Mouse (Mus musculus) limb, embryonic 15.5 days (tissue): Measurements from ENCODE around the gene Tgif2. TPM values are rescaled to one million over a fixed set of nuclear protein-coding genes. Genes with fewer than 3 reads are reported as not detected.
"Not testable (repeated sequence)": the region's sequence is repeated elsewhere in the genome, so short reads cannot be mapped to it uniquely, and the experiment has no call there.

Source experiments
- ATAC-seq: fragments of 200-750 bp; cut with Nextera tagmentation; 2 replicates; pipeline ENCODE4 v1.8.0; 2017; ENCODE audit warnings: low read depth, moderate TSS enrichment; ENCODE audit not compliant: insufficient number of reproducible peaks, low FRiP score, low TSS enrichment
- H3K27ac ChIP-seq: fragments of 300-500 bp; sonication (generic); 2 replicates; pipeline ENCODE4 v1.5.1; 2015; ENCODE audit warnings: moderate library complexity, mild to moderate bottlenecking, inconsistent platforms
- H3K27me3 ChIP-seq: fragments of 300-500 bp; sonication (generic); 2 replicates; pipeline ENCODE4 v1.6.1; 2015; ENCODE audit warnings: inconsistent platforms
- H3K36me3 ChIP-seq: fragments of 300-500 bp; sonication (generic); 2 replicates; pipeline ENCODE4 v1.6.1; 2015; ENCODE audit warnings: inconsistent platforms
- H3K4me1 ChIP-seq: fragments of 300-500 bp; sonication (generic); 2 replicates; pipeline ENCODE4 v1.6.1; 2015; ENCODE audit warnings: inconsistent platforms
- H3K4me2 ChIP-seq: fragments of 300-500 bp; sonication (generic); 2 replicates; pipeline ENCODE4 v1.6.1; 2015; ENCODE audit warnings: mild to moderate bottlenecking, inconsistent platforms
- H3K4me3 ChIP-seq: fragments of 300-500 bp; sonication (generic); 2 replicates; pipeline ENCODE4 v1.5.1; 2015; ENCODE audit warnings: mild to moderate bottlenecking, inconsistent platforms
- H3K9ac ChIP-seq: fragments of 300-500 bp; sonication (generic); 2 replicates; pipeline ENCODE4 v1.6.1; 2015; ENCODE audit warnings: inconsistent platforms
- H3K9me3 ChIP-seq: fragments of 300-500 bp; sonication (generic); 2 replicates; pipeline ENCODE4 v1.6.1; 2016; ENCODE audit warnings: inconsistent platforms
- WGBS: fragments of 180-500 bp; shearing (Covaris S2); methylation state at CpG from one replicate; pipeline ENCODE4 v1.1.7; 2015; 5-methylcytosine and 5-hydroxymethylcytosine counted together
- polyA plus RNA-seq: library from polyadenylated mRNA; unstranded; fragments of >200 nt; fragmentation: Nextera tagmentation; extraction: Ambion mirVana; gene quantifications from 2 replicates; pipeline ENCODE4 v1.2.1, GENCODE M21; 2015

Tgif2 gene
- polyA plus RNA-seq, 1 experiment from 2014 or later = 52.7 TPM

GRCm38 (mm10) chr2:156815412-156815811 is 24.4 kb upstream of the Tgif2 start:
- H3K36me3 ChIP-seq = no peaks in the 10 kb centered on the region
- H3K9me3 ChIP-seq = no peaks in the 10 kb centered on the region
- ATAC-seq = no peak
- H3K4me1 ChIP-seq = peaks cover 21% of the 10 kb centered on the region
- no peaks in the 10 kb centered on the region for H3K27me3 ChIP-seq
- no peak overlapping the region for H3K4me3 ChIP-seq
- WGBS = 62% methylated on average over 3 of the region's 3 CpGs
- 0 out of 2 replicates have a peak overlapping the region, but pooled peaks have one; percentile 48 for H3K27ac ChIP-seq
- no peak overlapping the region for H3K4me2 ChIP-seq
- no peak overlapping the region for H3K9ac ChIP-seq

GRCm38 (mm10) chr2:156816116-156816515 is 23.7 kb upstream of the Tgif2 start:
- no peak overlapping the region for H3K4me2 ChIP-seq
- H3K9ac ChIP-seq = no peak overlapping the region
- ATAC-seq = no peak
- no peaks in the 10 kb centered on the region for H3K9me3 ChIP-seq
- H3K4me1 ChIP-seq = peaks cover 21% of the 10 kb centered on the region
- no peak overlapping the region for H3K4me3 ChIP-seq
- no peaks in the 10 kb centered on the region for H3K27me3 ChIP-seq
- no peaks in the 10 kb centered on the region for H3K36me3 ChIP-seq
- WGBS = 44% methylated on average over 1 of the region's 1 CpGs
- H3K27ac ChIP-seq = no peak overlapping the region

- H3K9ac ChIP-seq, H3K27ac ChIP-seq, H3K9me3 ChIP-seq, ATAC-seq, H3K27me3 ChIP-seq, H3K4me3 ChIP-seq, H3K4me2 ChIP-seq, H3K4me1 ChIP-seq, H3K36me3 ChIP-seq: not testable (repeated sequence)
- WGBS = 85% methylated on average over 6 of the region's 6 CpGs
Observed at GRCm38 (mm10) chr2:156825128-156825527, 14.7 kb upstream of the Tgif2 start.

GRCm38 (mm10) chr2:156834336-156834735 is 5.5 kb upstream of the Tgif2 start:
- Histone ChIP-seq H3K36me3 (peaks cover 72% of the 10 kb centered on the region), H3K4me3 (no peak overlapping the region), H3K9ac (no peak overlapping the region), H3K4me2 (no peak overlapping the region), H3K27me3 (no peaks in the 10 kb centered on the region), H3K27ac (no peak overlapping the region), H3K4me1 (peaks cover 12% of the 10 kb centered on the region), H3K9me3 (peaks cover 11% of the 10 kb centered on the region; the same call in 1 of the 2 replicates)
- ATAC-seq = no peak
- WGBS = 99% methylated on average over 11 of the region's 11 CpGs

- no peaks in the 10 kb centered on the region for H3K27me3 ChIP-seq
- ATAC-seq = no peak
- peaks cover 43% of the 10 kb centered on the region for H3K4me1 ChIP-seq
- WGBS = 59% methylated on average over 6 of the region's 6 CpGs
- H3K4me3 ChIP-seq = peak overlapping the region; percentile 88
- H3K9ac ChIP-seq = 0 out of 2 replicates have a peak overlapping the region, but pooled peaks have one; percentile 85
- peaks cover 29% of the 10 kb centered on the region for H3K36me3 ChIP-seq
- H3K9me3 ChIP-seq = no peaks in the 10 kb centered on the region
- H3K27ac ChIP-seq = peak overlapping the region; percentile 96
- H3K4me2 ChIP-seq = peak overlapping the region; percentile 79
Observed at GRCm38 (mm10) chr2:156838839-156839238, 968 bp upstream of the Tgif2 start.

GRCm38 (mm10) chr2:156840301-156841027 is 657 bp downstream of the Tgif2 start:
- Histone ChIP-seq H3K4me2 (peak overlapping the region; percentile 79), H3K9me3 (no peaks in the 10 kb centered on the region), H3K4me3 (peak overlapping the region; percentile 88), H3K27me3 (no peaks in the 10 kb centered on the region), H3K9ac (peak overlapping the region; percentile 85), H3K4me1 (peaks cover 59% of the 10 kb centered on the region), H3K27ac (peak overlapping the region; percentile 96), H3K36me3 (peaks cover 14% of the 10 kb centered on the region)
- ATAC-seq = peak; percentile 7; the same call in 1 of the 2 replicates
- WGBS = 2% methylated on average over 68 of the region's 79 CpGs

- H3K4me3 ChIP-seq = peak overlapping the region; percentile 88
- under 1% methylated on average over 42 of the region's 42 CpGs for WGBS
- H3K4me1 ChIP-seq = peaks cover 63% of the 10 kb centered on the region
- no peaks in the 10 kb centered on the region for H3K9me3 ChIP-seq
- ATAC-seq = no peak; the same call in 1 of the 2 replicates
- H3K4me2 ChIP-seq = peak overlapping the region; percentile 79
- peak overlapping the region; percentile 96 for H3K27ac ChIP-seq
- H3K27me3 ChIP-seq = no peaks in the 10 kb centered on the region
- peak overlapping the region; percentile 85 for H3K9ac ChIP-seq
- peaks cover 15% of the 10 kb centered on the region for H3K36me3 ChIP-seq
Observed at GRCm38 (mm10) chr2:156841028-156841840, 1.4 kb downstream of the Tgif2 start.

GRCm38 (mm10) chr2:156841841-156842706 is 2.3 kb downstream of the Tgif2 start:
- Histone ChIP-seq H3K36me3 (peaks cover 15% of the 10 kb centered on the region), H3K9ac (no peak overlapping the region), H3K4me2 (peak overlapping the region; percentile 79), H3K4me1 (peaks cover 70% of the 10 kb centered on the region), H3K27ac (peak overlapping the region; percentile 96), H3K27me3 (no peaks in the 10 kb centered on the region), H3K9me3 (no peaks in the 10 kb centered on the region), H3K4me3 (peak overlapping the region; percentile 88)
- no peak for ATAC-seq
- WGBS = 4% methylated on average over 20 of the region's 20 CpGs

GRCm38 (mm10) chr2:156842711-156843110 is 2.9 kb downstream of the Tgif2 start:
- 11% methylated on average over 11 of the region's 11 CpGs for WGBS
- Histone ChIP-seq H3K36me3 (peaks cover 17% of the 10 kb centered on the region), H3K27ac (peak overlapping the region; percentile 96), H3K27me3 (no peaks in the 10 kb centered on the region), H3K4me1 (peaks cover 74% of the 10 kb centered on the region), H3K4me2 (peak overlapping the region; percentile 79), H3K9me3 (no peaks in the 10 kb centered on the region), H3K4me3 (peak overlapping the region; percentile 88), H3K9ac (no peak overlapping the region)
- ATAC-seq = no peak

- H3K27me3 ChIP-seq = no peaks in the 10 kb centered on the region
- H3K4me1 ChIP-seq = peaks cover 77% of the 10 kb centered on the region
- H3K4me2 ChIP-seq = peak overlapping the region; percentile 79; the same call in 1 of the 2 replicates
- peaks cover 23% of the 10 kb centered on the region for H3K36me3 ChIP-seq
- H3K27ac ChIP-seq = no peak overlapping the region; the same call in 1 of the 2 replicates
- H3K4me3 ChIP-seq = no peak overlapping the region
- H3K9ac ChIP-seq = no peak overlapping the region
- ATAC-seq = no peak
- H3K9me3 ChIP-seq = no peaks in the 10 kb centered on the region
- 39% methylated on average over 10 of the region's 10 CpGs for WGBS
Observed at GRCm38 (mm10) chr2:156843331-156843730, 3.5 kb downstream of the Tgif2 start.

GRCm38 (mm10) chr2:156844715-156845114 is 4.9 kb downstream of the Tgif2 start:
- no peaks in the 10 kb centered on the region for H3K9me3 ChIP-seq
- ATAC-seq = no peak
- peaks cover 28% of the 10 kb centered on the region for H3K36me3 ChIP-seq
- peak overlapping the region; percentile 77 for H3K27ac ChIP-seq
- H3K27me3 ChIP-seq = no peaks in the 10 kb centered on the region
- H3K4me2 ChIP-seq = peak overlapping the region; percentile 27
- H3K4me3 ChIP-seq = no peak overlapping the region
- 49% methylated on average over 10 of the region's 10 CpGs for WGBS
- no peak overlapping the region for H3K9ac ChIP-seq
- H3K4me1 ChIP-seq = peaks cover 68% of the 10 kb centered on the region
